Mouse (Mus musculus) hindbrain, embryonic 14.5 days (tissue): Measurements from ENCODE around the gene Tldc1. TPM values are rescaled to one million over a fixed set of nuclear protein-coding genes. Genes with fewer than 3 reads are reported as not detected.

Experiments used
- ATAC-seq: fragments of 200-750 bp; cut with Nextera tagmentation; 2 replicates; pipeline ENCODE4 v1.8.0; 2017; ENCODE audit warnings: moderate number of reproducible peaks, mild to moderate bottlenecking, moderate TSS enrichment, moderate library complexity; ENCODE audit not compliant: low FRiP score
- DNase-seq: peaks from one replicate; pipeline ENCODE4 v3.0.0-alpha.2; 2015; ENCODE audit warnings: low spot score
- H3K27ac ChIP-seq: fragments of 300-500 bp; sonication (generic); 2 replicates; pipeline ENCODE4 v1.5.1; 2014; ENCODE audit warnings: mild to moderate bottlenecking, moderate library complexity
- H3K27me3 ChIP-seq: fragments of 300-500 bp; sonication (generic); 2 replicates; pipeline ENCODE4 v1.6.1; 2014; ENCODE audit warnings: mild to moderate bottlenecking, low read length, mixed read lengths; ENCODE audit not compliant: control insufficient read depth, insufficient read depth
- H3K36me3 ChIP-seq: fragments of 300-500 bp; sonication (generic); replicated peaks from 2 replicates; pipeline ENCODE4 v1.6.1; 2014; ENCODE audit not compliant: control insufficient read depth, insufficient read depth
- H3K4me1 ChIP-seq: fragments of 300-500 bp; sonication (generic); replicated peaks from 2 replicates; pipeline ENCODE4 v1.6.1; 2014; ENCODE audit warnings: antibody characterized with exemption, low read length, mixed read lengths; ENCODE audit not compliant: control insufficient read depth, insufficient read depth
- H3K4me2 ChIP-seq: fragments of 300-500 bp; sonication (generic); replicated peaks from 2 replicates; pipeline ENCODE4 v1.6.1; 2014; ENCODE audit warnings: mild to moderate bottlenecking, moderate library complexity
- H3K4me3 ChIP-seq: fragments of 300-500 bp; sonication (generic); replicated peaks from 2 replicates; pipeline ENCODE4 v1.5.1; 2014; ENCODE audit warnings: mild to moderate bottlenecking, low read length
- H3K9ac ChIP-seq: fragments of 300-500 bp; sonication (generic); 2 replicates; pipeline ENCODE4 v1.6.1; 2014
- H3K9me3 ChIP-seq: fragments of 300-500 bp; sonication (generic); 2 replicates; pipeline ENCODE4 v1.6.1; 2016; ENCODE audit warnings: low read length; ENCODE audit not compliant: control insufficient read depth
- WGBS: fragments of 180-500 bp; shearing (Covaris S2); extraction: QIAGEN DNeasy Blood & Tissue Kit; methylation state at CpG from one replicate; pipeline ENCODE4 v1.1.7; 2014; 5-methylcytosine and 5-hydroxymethylcytosine counted together
- polyA plus RNA-seq: library from polyadenylated mRNA; unstranded; fragments of >200 nt; fragmentation: Nextera tagmentation; extraction: Ambion mirVana; gene quantifications from 2 replicates; pipeline ENCODE4 v1.2.1, GENCODE M21; 2014

The Tldc1 gene
- polyA plus RNA-seq, 1 experiment from 2014 or later: 7.4 TPM

- Histone ChIP-seq H3K4me3 (no peak overlapping the region), H3K4me2 (no peak overlapping the region), H3K27ac (no peak overlapping the region), H3K36me3 (no peaks in the 10 kb centered on the region), H3K4me1 (no peaks in the 10 kb centered on the region), H3K9me3 (no peaks in the 10 kb centered on the region), H3K27me3 (no peaks in the 10 kb centered on the region), H3K9ac (no peak overlapping the region)
- WGBS: 73% methylated on average over 4 of the region's 4 CpGs
- ATAC-seq: no peak
- no peak for DNase-seq
These were observed 37.6 kb downstream of the Tldc1 start for GRCm38 (mm10) chr8:119740634-119741033.

- no peak for ATAC-seq
- Histone ChIP-seq H3K27ac (no peak overlapping the region), H3K9ac (no peak overlapping the region), H3K27me3 (no peaks in the 10 kb centered on the region), H3K4me1 (no peaks in the 10 kb centered on the region), H3K4me3 (no peak overlapping the region), H3K9me3 (no peaks in the 10 kb centered on the region), H3K4me2 (no peak overlapping the region), H3K36me3 (no peaks in the 10 kb centered on the region)
- WGBS: 77% methylated on average over 19 of the region's 19 CpGs
- no peak for DNase-seq
These were observed 39.9 kb downstream of the Tldc1 start for GRCm38 (mm10) chr8:119738129-119738907.

- Histone ChIP-seq H3K4me1 (no peaks in the 10 kb centered on the region), H3K9ac (no peak overlapping the region), H3K4me3 (no peak overlapping the region), H3K27me3 (no peaks in the 10 kb centered on the region), H3K36me3 (no peaks in the 10 kb centered on the region), H3K9me3 (no peaks in the 10 kb centered on the region), H3K4me2 (no peak overlapping the region), H3K27ac (no peak overlapping the region)
- DNase-seq: no peak
- no peak for ATAC-seq
- 82% methylated on average over 11 of the region's 11 CpGs for WGBS
These were observed 40.9 kb downstream of the Tldc1 start for GRCm38 (mm10) chr8:119737093-119737900.

- Histone ChIP-seq H3K4me1 (no peaks in the 10 kb centered on the region), H3K27ac (no peak overlapping the region), H3K27me3 (no peaks in the 10 kb centered on the region), H3K36me3 (no peaks in the 10 kb centered on the region), H3K9ac (no peak overlapping the region), H3K4me3 (no peak overlapping the region), H3K4me2 (no peak overlapping the region), H3K9me3 (no peaks in the 10 kb centered on the region)
- ATAC-seq (no peak), DNase-seq (no peak)
- 87% methylated on average over 10 of the region's 10 CpGs for WGBS
These were observed 41.8 kb downstream of the Tldc1 start for GRCm38 (mm10) chr8:119736348-119736917.

GRCm38 (mm10) chr8:119732072-119732471, 46.1 kb downstream of the Tldc1 start:
- Histone ChIP-seq H3K36me3 (no peaks in the 10 kb centered on the region), H3K27ac (no peak overlapping the region), H3K4me3 (no peak overlapping the region), H3K9ac (no peak overlapping the region), H3K9me3 (no peaks in the 10 kb centered on the region), H3K4me1 (no peaks in the 10 kb centered on the region), H3K27me3 (no peaks in the 10 kb centered on the region), H3K4me2 (no peak overlapping the region)
- 77% methylated on average over 13 of the region's 13 CpGs for WGBS
- DNase-seq: no peak
- no peak for ATAC-seq

- H3K4me1 ChIP-seq: no peaks in the 10 kb centered on the region
- DNase-seq (no peak), ATAC-seq (no peak)
- 86% methylated on average over 8 of the region's 8 CpGs for WGBS
- H3K36me3 ChIP-seq: no peaks in the 10 kb centered on the region
- H3K27me3 ChIP-seq: no peaks in the 10 kb centered on the region
- H3K27ac ChIP-seq: no peak overlapping the region
- no peaks in the 10 kb centered on the region for H3K9me3 ChIP-seq
- no peak overlapping the region for H3K4me3 ChIP-seq
- H3K4me2 ChIP-seq: no peak overlapping the region
- no peak overlapping the region for H3K9ac ChIP-seq
These were observed 49.8 kb downstream of the Tldc1 start for GRCm38 (mm10) chr8:119728351-119728895.

- ATAC-seq (no peak), DNase-seq (no peak)
- H3K4me3 ChIP-seq: no peak overlapping the region
- H3K4me1 ChIP-seq: no peaks in the 10 kb centered on the region
- H3K9ac ChIP-seq: no peak overlapping the region
- WGBS: 92% methylated on average over 8 of the region's 8 CpGs
- H3K27me3 ChIP-seq: no peaks in the 10 kb centered on the region
- no peaks in the 10 kb centered on the region for H3K9me3 ChIP-seq
- H3K4me2 ChIP-seq: no peak overlapping the region
- H3K27ac ChIP-seq: no peak overlapping the region
- no peaks in the 10 kb centered on the region for H3K36me3 ChIP-seq
These were observed 51.1 kb downstream of the Tldc1 start for GRCm38 (mm10) chr8:119727093-119727492.

GRCm38 (mm10) chr8:119724596-119724995, 53.6 kb downstream of the Tldc1 start:
- 81% methylated on average over 6 of the region's 6 CpGs for WGBS
- no peaks in the 10 kb centered on the region for H3K27me3 ChIP-seq
- no peak for DNase-seq
- H3K4me3 ChIP-seq: no peak overlapping the region
- no peak for ATAC-seq
- no peak overlapping the region for H3K4me2 ChIP-seq
- no peaks in the 10 kb centered on the region for H3K4me1 ChIP-seq
- H3K36me3 ChIP-seq: no peaks in the 10 kb centered on the region
- no peak overlapping the region for H3K27ac ChIP-seq
- H3K9ac ChIP-seq: no peak overlapping the region
- no peaks in the 10 kb centered on the region for H3K9me3 ChIP-seq

- DNase-seq (no peak), ATAC-seq (no peak)
- WGBS: 78% methylated on average over 4 of the region's 4 CpGs
- Histone ChIP-seq H3K27me3 (no peaks in the 10 kb centered on the region), H3K36me3 (no peaks in the 10 kb centered on the region), H3K4me3 (no peak overlapping the region), H3K4me1 (no peaks in the 10 kb centered on the region), H3K9me3 (no peaks in the 10 kb centered on the region), H3K27ac (no peak overlapping the region), H3K4me2 (no peak overlapping the region), H3K9ac (no peak overlapping the region)
These were observed 54.5 kb downstream of the Tldc1 start for GRCm38 (mm10) chr8:119723676-119724075.
